Mouse (Mus musculus) megakaryocyte progenitor cell, adult 5-6 weeks (primary cell): ENCODE data around the gene Cdhr2. TPM values are rescaled to one million over a fixed set of nuclear protein-coding genes. Genes with fewer than 3 reads are reported as not detected.

Source experiments
- ATAC-seq: replicated peaks from 2 replicates; pipeline ENCODE4 v1.8.0; 2016; ENCODE audit warnings: mild to moderate bottlenecking, moderate TSS enrichment, inconsistent platforms; ENCODE audit not compliant: poor library complexity
- total RNA-seq, 2 experiments: library from RNA; stranded (forward) in 1 of 2; stranded (reverse) in 1 of 2; fragments of 157-497, 149-512 nt in 1 of 2; fragments of 200-1000 nt in 1 of 2; gene quantifications; 2 replicates each; pipeline versions ENCODE4 v1.2.3 to v1.2.4; 2015 to 2017

Cdhr2 gene
- total RNA-seq, 2 experiments from 2014 or later: not detected

DNA sequence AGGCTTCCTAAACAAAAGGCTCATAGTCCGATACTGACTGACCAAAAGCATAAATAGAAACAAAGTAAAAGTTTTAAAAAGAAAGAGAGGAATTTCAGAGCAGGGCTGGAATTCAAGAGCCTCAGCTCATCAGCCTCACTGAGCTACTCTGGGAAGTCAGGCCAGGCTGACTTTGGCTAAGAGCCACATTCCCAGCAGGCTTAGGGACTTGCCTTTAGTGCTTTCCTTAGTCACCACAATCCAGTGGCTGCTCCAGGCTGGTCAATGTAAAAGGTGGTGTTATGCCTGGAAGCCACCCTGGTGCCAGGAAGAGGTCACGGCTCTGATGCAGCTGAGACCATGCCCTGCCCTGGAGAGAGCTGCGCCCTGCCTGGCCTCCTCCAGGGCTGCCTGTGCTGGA, 79.3 kb downstream of the Cdhr2 start:
- no peak for ATAC-seq

DNA sequence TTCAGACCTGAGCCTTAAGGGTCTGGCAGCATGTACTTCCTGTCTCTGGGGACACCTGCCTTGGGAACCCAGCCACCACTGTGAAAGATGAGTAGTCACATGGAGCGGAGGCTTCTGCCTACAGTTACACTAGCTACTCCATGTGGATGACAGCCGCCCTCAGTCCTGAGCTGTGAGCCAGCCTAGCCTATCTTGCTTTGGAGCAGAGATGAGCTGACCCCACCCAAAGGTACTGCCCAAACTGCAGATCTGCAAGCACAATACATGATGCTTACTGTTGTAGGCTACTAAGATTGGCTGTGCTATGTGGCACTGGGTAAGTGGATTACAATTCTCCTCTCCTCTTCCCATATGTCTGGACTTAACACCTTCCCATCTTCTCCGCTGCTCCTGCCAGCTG, 79.8 kb downstream of the Cdhr2 start:
- no peak for ATAC-seq

DNA sequence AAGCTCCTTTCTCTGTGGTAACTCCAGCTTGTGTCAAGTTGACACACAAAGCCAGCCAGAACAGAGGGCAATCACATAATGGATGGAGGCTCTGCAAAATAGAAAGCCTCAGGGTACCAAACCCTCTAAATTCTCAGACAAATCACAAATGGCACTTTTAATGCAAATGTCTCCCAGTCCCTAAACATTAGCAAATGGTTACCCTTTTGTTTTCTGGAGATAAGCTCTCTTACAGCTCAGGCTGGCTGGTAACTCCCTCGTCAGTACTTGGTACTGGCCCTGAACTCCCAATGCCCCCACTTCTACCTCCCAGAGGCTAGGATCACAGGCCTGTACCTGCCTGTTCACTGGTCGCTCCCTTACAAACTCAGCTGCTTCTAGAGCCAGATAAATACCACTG, 82.0 kb downstream of the Cdhr2 start:
- no peak for ATAC-seq

DNA sequence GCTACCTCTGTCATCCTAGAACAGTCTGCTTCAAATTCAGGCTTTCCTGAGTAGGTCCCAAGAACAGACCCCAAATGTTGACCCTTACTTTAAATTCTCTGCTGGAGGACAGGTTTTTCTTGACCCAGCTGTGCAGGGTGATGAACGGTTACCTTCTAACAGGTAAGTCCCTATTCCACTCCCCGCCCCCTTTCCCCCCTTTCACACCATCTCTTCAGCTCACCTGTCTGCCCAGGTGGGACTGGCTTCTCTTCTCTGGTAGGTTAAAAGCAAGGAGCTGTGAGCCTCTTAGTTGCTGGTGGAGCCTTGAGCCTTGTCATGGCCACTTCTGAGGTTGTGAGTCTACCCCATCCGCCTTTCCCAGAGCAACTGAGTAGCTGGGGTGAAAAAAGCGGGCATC, 82.4 kb downstream of the Cdhr2 start, which contains the start of gene Eif4e1b:
Gene Eif4e1b, plus strand, starts transcription at position 301 of the 400 bp plus-strand sequence.
- ATAC-seq: no peak

Other genes with a start within 250 kb of the Cdhr2 start
- 24.8 and 25.9 TPM in 2 replicates for gene Thoc3, start 232.6 kb upstream of the Cdhr2 start, total RNA-seq (2015)
- 40.3 and 47.1 TPM in 2 replicates for gene Thoc3, start 232.6 kb upstream of the Cdhr2 start, total RNA-seq (2017)
- gene Simc1, start 197.7 kb upstream of the Cdhr2 start, total RNA-seq (2015): 13.6 and 22.0 TPM in 2 replicates
- 4.0 and 7.0 TPM in 2 replicates for gene Simc1, start 197.7 kb upstream of the Cdhr2 start, total RNA-seq (2017)
- gene 4833439L19Rik, start 136.0 kb upstream of the Cdhr2 start, total RNA-seq (2015): 56.2 and 56.5 TPM in 2 replicates
- 30.0 and 37.5 TPM in 2 replicates for gene 4833439L19Rik, start 136.0 kb upstream of the Cdhr2 start, total RNA-seq (2017)
- 9.7 and 15.7 TPM in 2 replicates for gene Arl10, start 126.4 kb upstream of the Cdhr2 start, total RNA-seq (2015)
- gene Arl10, start 126.4 kb upstream of the Cdhr2 start, total RNA-seq (2017): 9.5 and 14.0 TPM in 2 replicates
- gene Nop16, start 111.4 kb upstream of the Cdhr2 start, total RNA-seq (2015): 54.2 and 59.3 TPM in 2 replicates
- gene Nop16, start 111.4 kb upstream of the Cdhr2 start, total RNA-seq (2017): 69.7 and 104 TPM in 2 replicates
- 101 and 120 TPM in 2 replicates for gene Higd2a, start 111.3 kb upstream of the Cdhr2 start, total RNA-seq (2015)
- gene Higd2a, start 111.3 kb upstream of the Cdhr2 start, total RNA-seq (2017): 51.6 and 87.6 TPM in 2 replicates
- 4.2 and 6.1 TPM in 2 replicates for gene Cltb, start 90.1 kb upstream of the Cdhr2 start, total RNA-seq (2015)
- 11.0 and 13.1 TPM in 2 replicates for gene Cltb, start 90.1 kb upstream of the Cdhr2 start, total RNA-seq (2017)
- 40.8 and 43.9 TPM in 2 replicates for gene Faf2, start 79.7 kb upstream of the Cdhr2 start, total RNA-seq (2015)
- gene Faf2, start 79.7 kb upstream of the Cdhr2 start, total RNA-seq (2017): 37.4 and 38.6 TPM in 2 replicates
- gene Rnf44, start 7.6 kb upstream of the Cdhr2 start, total RNA-seq (2015): 47.2 and 49.6 TPM in 2 replicates
- 16.8 and 19.4 TPM in 2 replicates for gene Rnf44, start 7.6 kb upstream of the Cdhr2 start, total RNA-seq (2017)
- gene Gprin1, start 48.4 kb downstream of the Cdhr2 start, total RNA-seq (2015): not detected in 2 replicates
- gene Gprin1, start 48.4 kb downstream of the Cdhr2 start, total RNA-seq (2017): not detected in 2 replicates
- gene Sncb, start 65.1 kb downstream of the Cdhr2 start, total RNA-seq (2015): not detected in 2 replicates
- not detected in 2 replicates for gene Sncb, start 65.1 kb downstream of the Cdhr2 start, total RNA-seq (2017)
- not detected in 2 replicates for gene Eif4e1b, start 82.5 kb downstream of the Cdhr2 start, total RNA-seq (2015)
- not detected in 2 replicates for gene Eif4e1b, start 82.5 kb downstream of the Cdhr2 start, total RNA-seq (2017)
- 0.30 and 0.73 TPM in 2 replicates for gene Tspan17, start 87.9 kb downstream of the Cdhr2 start, total RNA-seq (2015)
- gene Tspan17, start 87.9 kb downstream of the Cdhr2 start, total RNA-seq (2017): 0.71 and 3.0 TPM in 2 replicates
- 0.59 and 0.64 TPM in 2 replicates for gene Unc5a, start 247.9 kb downstream of the Cdhr2 start, total RNA-seq (2015)
- gene Unc5a, start 247.9 kb downstream of the Cdhr2 start, total RNA-seq (2017): 0.04 and 0.51 TPM in 2 replicates